Mouse (Mus musculus): Measurements from ENCODE around the gene Card14.
"Not testable (repeated sequence)": the region's sequence is repeated elsewhere in the genome, so short reads cannot be mapped to it uniquely, and the experiment has no call there.

Card14 gene

GRCm38 (mm10) chr11:119307658-119307867, at the start of gene Card14:
TSS of gene Card14 (plus strand) at chr11:119307768.
- DNase-seq, result no peak

GRCm38 (mm10) chr11:119258216-119258571, 49.4 kb upstream of the Card14 start:
- DNase-seq, result no peak

GRCm38 (mm10) chr11:119258572-119259322, 48.8 kb upstream of the Card14 start:
- DNase-seq, result peak; percentile 84

- no peak for DNase-seq
These were observed 47.6 kb upstream of the Card14 start for GRCm38 (mm10) chr11:119259977-119260376.

GRCm38 (mm10) chr11:119264413-119264812, 43.2 kb upstream of the Card14 start:
- DNase-seq, result no peak

GRCm38 (mm10) chr11:119265811-119266210, 41.8 kb upstream of the Card14 start:
- DNase-seq, result no peak

GRCm38 (mm10) chr11:119267241-119267674, 40.3 kb upstream of the Card14 start:
- DNase-seq, result peak; percentile 33

GRCm38 (mm10) chr11:119267768-119268556, 39.6 kb upstream of the Card14 start, which contains the start of gene Gaa:
TSS of gene Gaa (plus strand) at chr11:119267887.
- DNase-seq, result peak; percentile 99

GRCm38 (mm10) chr11:119268557-119269195, 38.9 kb upstream of the Card14 start:
- DNase-seq, result peak; percentile 44

- DNase-seq, result not testable (repeated sequence)
These were observed 35.1 kb upstream of the Card14 start for GRCm38 (mm10) chr11:119272492-119272891.

- DNase-seq, result no peak
These were observed 34.2 kb upstream of the Card14 start for GRCm38 (mm10) chr11:119273186-119273930.

- DNase-seq, result no peak
These were observed 26.5 kb upstream of the Card14 start for GRCm38 (mm10) chr11:119281030-119281429.

- DNase-seq, result peak; percentile 70
These were observed 21.6 kb upstream of the Card14 start for GRCm38 (mm10) chr11:119285791-119286527.

GRCm38 (mm10) chr11:119287207-119287992, 20.2 kb upstream of the Card14 start:
- DNase-seq, result no peak

GRCm38 (mm10) chr11:119292861-119293260, 14.7 kb upstream of the Card14 start:
- not testable (repeated sequence) for DNase-seq

- DNase-seq, result no peak
These were observed 9.6 kb upstream of the Card14 start for GRCm38 (mm10) chr11:119297996-119298395.

GRCm38 (mm10) chr11:119298917-119299316, 8.7 kb upstream of the Card14 start:
- DNase-seq, result no peak

GRCm38 (mm10) chr11:119299391-119300245, 8.0 kb upstream of the Card14 start, which contains the start of gene Eif4a3:
TSS of gene Eif4a3 (minus strand) at chr11:119300089.
- DNase-seq, result peak; percentile 96

- DNase-seq, result no peak
These were observed 7.2 kb upstream of the Card14 start for GRCm38 (mm10) chr11:119300246-119300935.

GRCm38 (mm10) chr11:119300986-119301385, 6.6 kb upstream of the Card14 start:
- no peak for DNase-seq
